Mouse (Mus musculus): ENCODE results near the gene Cnn2.

DNA sequence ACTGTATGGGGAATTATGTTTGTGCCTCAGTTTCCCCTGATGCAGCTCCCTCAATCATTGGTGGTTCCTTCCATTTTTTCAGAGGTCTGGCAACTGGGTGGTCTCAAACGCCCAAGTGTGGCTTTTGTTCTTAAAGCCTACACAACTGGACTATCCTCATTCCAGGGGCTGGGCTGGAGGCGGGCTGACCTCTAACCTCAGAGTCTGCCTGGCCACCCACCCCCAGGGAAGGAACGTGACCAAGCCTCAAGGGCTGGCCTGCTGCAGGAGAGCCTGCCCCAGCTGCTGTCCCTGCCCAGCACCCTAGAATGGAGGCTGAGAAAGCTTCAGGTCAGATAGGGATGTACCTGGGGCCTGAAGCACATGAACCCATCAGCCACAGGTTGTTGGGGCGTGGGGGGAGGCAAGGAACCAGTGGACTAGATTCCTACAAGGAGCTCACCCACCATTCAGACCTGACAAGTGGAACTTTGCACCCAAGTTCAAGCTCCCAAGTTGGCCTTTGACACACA is 31.7 kb upstream of the Cnn2 start:
- TF ChIP-seq POLR2A (IDR thresholded peaks at IDR 0.05; ENCODE audit: insufficient read length, low read depth) (no peak), USF1 (IDR thresholded peaks at IDR 0.05; ENCODE audit: low read depth) (no peak), MAX (IDR thresholded peaks at IDR 0.05; ENCODE audit: low read depth) (no peak), TCF12 (IDR thresholded peaks at IDR 0.05; ENCODE audit: insufficient read depth, poor library complexity, severe bottlenecking) (no peak), E2F4 (IDR thresholded peaks at IDR 0.05; ENCODE audit: insufficient read depth) (no peak), MYOG (IDR thresholded peaks at IDR 0.05; ENCODE audit: control insufficient read depth in 1 of 3, insufficient read depth in 1 of 3, insufficient read length in 2 of 3, low read depth in 2 of 3) (no peak), REST (IDR thresholded peaks at IDR 0.05; ENCODE audit: insufficient read depth, insufficient read length) (no peak)

All from myocyte (in vitro differentiated cells).